Mouse (Mus musculus): ENCODE results near the gene Mturn.

The Mturn gene

GRCm38 (mm10) chr6:54698691-54699476 lies 17.5 kb downstream of the Mturn start:
- peak; percentile 60 for DNase-seq (ENCODE audit: low spot score)

- peak; percentile 81 for DNase-seq (ENCODE audit: low spot score)
Measured at GRCm38 (mm10) chr6:54699477-54700056, 18.1 kb downstream of the Mturn start.

- DNase-seq (ENCODE audit: low spot score): peak; percentile 31
Measured at GRCm38 (mm10) chr6:54700516-54700915, 19.1 kb downstream of the Mturn start.

GRCm38 (mm10) chr6:54701901-54702300 lies 20.5 kb downstream of the Mturn start:
- peak; percentile 46 for DNase-seq (ENCODE audit: low spot score)

GRCm38 (mm10) chr6:54703633-54704538 lies 22.5 kb downstream of the Mturn start:
- no peak for DNase-seq (ENCODE audit: low spot score)

GRCm38 (mm10) chr6:54704539-54704845 lies 23.1 kb downstream of the Mturn start:
- DNase-seq (ENCODE audit: low spot score): no peak

GRCm38 (mm10) chr6:54704847-54705246 lies 23.4 kb downstream of the Mturn start:
- DNase-seq (ENCODE audit: low spot score): no peak

GRCm38 (mm10) chr6:54705387-54705909 lies 24.0 kb downstream of the Mturn start:
- no peak for DNase-seq (ENCODE audit: low spot score)

- no peak for DNase-seq (ENCODE audit: low spot score)
Measured at GRCm38 (mm10) chr6:54706099-54706498, 24.7 kb downstream of the Mturn start.

GRCm38 (mm10) chr6:54706611-54707172 lies 25.3 kb downstream of the Mturn start:
- DNase-seq (ENCODE audit: low spot score): no peak

GRCm38 (mm10) chr6:54708646-54709045 lies 27.2 kb downstream of the Mturn start:
- no peak for DNase-seq (ENCODE audit: low spot score)

GRCm38 (mm10) chr6:54715697-54716096 lies 34.3 kb downstream of the Mturn start:
- DNase-seq (ENCODE audit: low spot score): no peak

GRCm38 (mm10) chr6:54718779-54719685 lies 37.6 kb downstream of the Mturn start:
- DNase-seq (ENCODE audit: low spot score): no peak

GRCm38 (mm10) chr6:54719686-54720310 lies 38.4 kb downstream of the Mturn start:
- DNase-seq (ENCODE audit: low spot score): no peak

GRCm38 (mm10) chr6:54720512-54721251 lies 39.3 kb downstream of the Mturn start:
- no peak for DNase-seq (ENCODE audit: low spot score)

- DNase-seq (ENCODE audit: low spot score): no peak
Measured at GRCm38 (mm10) chr6:54721252-54721635, 39.8 kb downstream of the Mturn start.

GRCm38 (mm10) chr6:54726309-54726708 lies 44.9 kb downstream of the Mturn start:
- no peak for DNase-seq (ENCODE audit: low spot score)

GRCm38 (mm10) chr6:54726796-54727195 lies 45.4 kb downstream of the Mturn start:
- DNase-seq (ENCODE audit: low spot score): no peak

- DNase-seq (ENCODE audit: low spot score): no peak
Measured at GRCm38 (mm10) chr6:54727416-54727815, 46.0 kb downstream of the Mturn start.
